Mouse (Mus musculus) cerebellum, adult 2 months (tissue): Measurements from ENCODE around the gene Rnf43. TPM values are rescaled to one million over a fixed set of nuclear protein-coding genes. Genes with fewer than 3 reads are reported as not detected.
A peak's percentile ranks its signal among the peaks of the same experiment; 100 is the strongest.

Experiments used
- DNase-seq, 2 experiments: peaks; one replicate each; pipeline ENCODE4 v3.0.0; 2021
- H3K27ac ChIP-seq: fragments of 200-500 bp; 2 replicates; pipeline ENCODE4 v1.5.1; 2012; ENCODE audit warnings: low read length, control low read depth, inconsistent platforms; ENCODE audit not compliant: insufficient read depth
- H3K27me3 ChIP-seq: fragments of 200-500 bp; 2 replicates; pipeline ENCODE4 v1.6.1; 2012; ENCODE audit warnings: inconsistent platforms, mild to moderate bottlenecking, low read length, moderate library complexity; ENCODE audit not compliant: control insufficient read depth, insufficient read depth
- H3K4me1 ChIP-seq: fragments of 200-500 bp; 2 replicates; pipeline ENCODE4 v1.6.1; 2011; ENCODE audit warnings: low read length; ENCODE audit not compliant: control insufficient read depth, insufficient read depth
- H3K4me3 ChIP-seq: fragments of 200-500 bp; replicated peaks from 2 replicates; pipeline ENCODE3; 2011; ENCODE audit warnings: mild to moderate bottlenecking, low read depth, low read length, control low read depth; ENCODE audit not compliant: insufficient read depth
- CTCF ChIP-seq: fragments of 200-500 bp; IDR thresholded peaks from 2 replicates; pipeline ENCODE4 v1.5.1; 2011; ENCODE audit warnings: low read depth, mild to moderate bottlenecking, control low read depth, low read length, moderate library complexity, borderline replicate concordance; ENCODE audit not compliant: insufficient read depth
- POLR2A ChIP-seq: fragments of 200-500 bp; IDR thresholded peaks from 2 replicates; pipeline ENCODE4 v1.6.1; 2011; ENCODE audit warnings: low read length, control low read depth, borderline replicate concordance; ENCODE audit not compliant: insufficient read depth
- WGBS: fragments of 180-500 bp; shearing (Covaris S2); methylation state at CpG from one replicate; pipeline ENCODE4 v1.1.7; 2018; 5-methylcytosine and 5-hydroxymethylcytosine counted together
- polyA plus RNA-seq: library from polyadenylated mRNA; depleted of rRNA; stranded (reverse); fragments of >200 nt; gene quantifications from 2 replicates; pipeline ENCODE4 v1.2.3, GENCODE M21; 2012

The Rnf43 gene
- polyA plus RNA-seq, 1 experiment = 2.2 TPM

GRCm38 (mm10) chr11:87720839-87721238, 58.3 kb downstream of the Rnf43 start:
- no peak for TF ChIP-seq CTCF
- no peak for DNase-seq
- Histone ChIP-seq H3K27me3 (no peaks in the 10 kb centered on the region), H3K4me3 (no peak overlapping the region), H3K27ac (no peak overlapping the region), H3K4me1 (no peaks in the 10 kb centered on the region)
- 85% methylated on average over 9 of the region's 9 CpGs for WGBS

DNA sequence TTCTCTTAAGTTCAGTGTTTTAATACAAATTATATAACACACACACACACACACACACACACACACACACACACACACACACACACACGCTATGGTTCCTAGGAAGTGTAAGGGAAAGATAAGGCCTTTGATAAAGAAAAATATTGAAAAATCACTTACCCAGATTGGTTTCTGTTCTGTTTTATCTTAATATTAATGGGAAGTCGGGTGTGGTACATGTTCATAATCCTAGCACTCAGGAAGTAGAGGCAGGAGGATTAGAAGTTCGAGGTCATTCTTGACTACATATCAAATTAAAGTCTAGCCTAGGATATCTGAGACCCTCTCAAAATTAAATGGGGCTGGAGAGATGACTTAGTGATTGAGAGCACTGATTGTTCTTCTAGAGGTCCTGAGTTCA, 59.6 kb downstream of the Rnf43 start:
- TF ChIP-seq CTCF (no peak), POLR2A (no peak)
- Histone ChIP-seq H3K27ac (no peak overlapping the region), H3K27me3 (no peaks in the 10 kb centered on the region), H3K4me3 (no peak overlapping the region), H3K4me1 (no peaks in the 10 kb centered on the region)
- 80% methylated on average over 3 of the region's 3 CpGs for WGBS
- no peak for DNase-seq

DNA sequence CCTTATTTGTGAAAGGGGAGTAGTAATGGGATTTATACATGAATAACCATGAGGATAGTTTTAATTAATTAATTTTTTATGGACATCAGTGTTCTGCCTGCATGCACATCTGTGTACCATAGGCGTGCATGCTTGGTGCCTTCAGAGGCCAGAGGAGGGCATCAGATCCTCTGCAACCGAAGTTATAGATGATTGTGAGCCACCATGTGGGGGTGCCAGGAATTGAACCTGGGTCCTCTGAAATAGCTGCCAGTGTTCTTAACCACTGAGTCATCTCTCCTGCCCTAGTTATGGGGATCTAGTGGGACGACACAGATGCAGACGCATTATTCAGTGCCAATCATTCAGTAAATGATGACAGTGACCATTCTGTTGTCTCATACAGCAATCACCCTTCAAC, 60.4 kb downstream of the Rnf43 start:
- no peak overlapping the region for H3K4me3 ChIP-seq
- DNase-seq = no peak
- no peaks in the 10 kb centered on the region for H3K4me1 ChIP-seq
- TF ChIP-seq CTCF = no peak
- TF ChIP-seq POLR2A = no peak
- H3K27ac ChIP-seq = no peak overlapping the region
- H3K27me3 ChIP-seq = no peaks in the 10 kb centered on the region
- WGBS = 83% methylated on average over 4 of the region's 4 CpGs

GRCm38 (mm10) chr11:87725515-87725914, 63.0 kb downstream of the Rnf43 start:
- Histone ChIP-seq H3K4me1 (no peaks in the 10 kb centered on the region), H3K27me3 (no peaks in the 10 kb centered on the region), H3K27ac (no peak overlapping the region), H3K4me3 (no peak overlapping the region)
- no peak for DNase-seq
- TF ChIP-seq CTCF (no peak), POLR2A (no peak)

- no peak for DNase-seq
- Histone ChIP-seq H3K27ac (no peak overlapping the region), H3K4me1 (no peaks in the 10 kb centered on the region), H3K27me3 (no peaks in the 10 kb centered on the region), H3K4me3 (no peak overlapping the region)
- no peak for TF ChIP-seq CTCF
- no peak for TF ChIP-seq POLR2A
- WGBS = 43% methylated on average over 6 of the region's 6 CpGs
These were observed 63.5 kb downstream of the Rnf43 start for GRCm38 (mm10) chr11:87725964-87726562.

DNA sequence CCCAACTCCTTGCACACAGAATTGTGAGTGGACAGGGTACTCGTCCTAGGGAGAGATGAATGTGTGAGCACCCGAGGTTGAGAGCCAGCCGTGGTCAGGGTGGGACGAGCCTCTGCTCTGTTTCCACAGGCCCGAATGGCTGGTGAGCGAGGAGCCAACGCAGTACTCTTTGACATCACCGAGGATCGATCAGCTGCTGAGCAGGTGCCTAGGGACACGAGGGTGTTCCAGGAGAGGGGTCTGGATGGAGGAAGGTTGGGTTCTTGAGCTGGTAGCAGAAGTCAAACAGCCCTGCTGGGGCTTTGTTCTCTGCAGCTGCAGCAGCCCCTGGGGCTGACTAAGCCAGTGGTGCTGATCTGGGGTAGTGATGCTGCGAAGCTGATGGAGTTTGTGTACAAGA, 64.5 kb downstream of the Rnf43 start:
- DNase-seq = no peak
- Histone ChIP-seq H3K27me3 (no peaks in the 10 kb centered on the region), H3K4me3 (no peak overlapping the region), H3K4me1 (no peaks in the 10 kb centered on the region), H3K27ac (no peak overlapping the region)
- no peak for TF ChIP-seq CTCF
- TF ChIP-seq POLR2A = no peak
- 71% methylated on average over 11 of the region's 11 CpGs for WGBS

- 68% methylated on average over 4 of the region's 4 CpGs for WGBS
- no peaks in the 10 kb centered on the region for H3K4me1 ChIP-seq
- TF ChIP-seq CTCF (no peak), POLR2A (no peak)
- DNase-seq = no peak
- no peak overlapping the region for H3K27ac ChIP-seq
- H3K4me3 ChIP-seq = no peak overlapping the region
- no peaks in the 10 kb centered on the region for H3K27me3 ChIP-seq
These were observed 64.9 kb downstream of the Rnf43 start for GRCm38 (mm10) chr11:87727471-87727870.

DNA sequence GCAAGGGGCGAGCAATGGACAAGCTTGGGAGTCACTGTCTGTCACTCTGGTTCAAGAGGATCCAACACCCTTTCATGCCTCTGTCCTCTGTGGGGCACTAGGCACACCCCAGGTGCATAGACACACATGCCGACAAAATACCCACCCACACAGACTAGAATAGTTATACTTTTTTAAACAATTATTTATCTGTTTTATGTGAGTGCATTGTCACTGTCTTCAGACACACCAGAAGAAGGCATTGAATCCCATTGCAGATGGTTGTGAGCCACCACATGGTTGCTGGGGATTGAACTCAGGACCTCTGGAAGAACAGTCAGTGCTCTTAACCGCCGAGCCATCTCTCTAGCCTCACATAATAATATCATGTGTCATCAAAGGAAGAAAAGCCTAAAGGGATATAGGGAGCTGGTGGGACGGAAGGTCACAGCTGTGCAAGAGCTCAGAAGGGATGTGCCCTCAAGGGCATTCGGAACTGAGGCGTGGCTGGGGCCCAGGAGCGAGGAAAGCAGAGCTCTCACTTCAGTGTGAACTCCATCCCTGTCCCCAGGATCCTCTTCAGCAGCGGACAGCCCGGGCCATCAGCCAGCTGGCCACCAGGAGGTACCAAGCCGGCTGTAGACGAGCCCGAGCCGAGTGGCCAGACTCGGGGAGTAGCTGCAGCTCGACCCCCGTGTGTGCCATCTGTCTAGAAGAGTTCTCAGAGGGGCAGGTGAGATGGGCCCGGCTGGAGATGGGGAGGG, 66.5 kb downstream of the Rnf43 start:
- H3K4me3 ChIP-seq = no peak overlapping the region
- no peaks in the 10 kb centered on the region for H3K4me1 ChIP-seq
- H3K27me3 ChIP-seq = no peaks in the 10 kb centered on the region
- no peak overlapping the region for H3K27ac ChIP-seq
- DNase-seq = peak in 1 of 2 experiments; percentile 21
- no peak for TF ChIP-seq POLR2A
- no peak for TF ChIP-seq CTCF
- WGBS = 27% methylated on average over 18 of the region's 18 CpGs
